ENCODE assay signal across 8 mouse cellular contexts in genomic region chr5:117414611-117415010, GRCm38 (mm10). TPM values are rescaled to one million over a fixed set of nuclear protein-coding genes. Genes with fewer than 3 reads are reported as not detected.
DNase-seq lines count a peak whose midpoint lies in the region; ATAC-seq and TF ChIP-seq lines count a peak whose summit lies in the region.

No protein-coding gene starts in this region.

- H3K4me2 ChIP-seq in lung, embryonic 16.5 days (ENCODE audit: low read depth, low read length): peak overlapping the region; percentile 68

- no peak for TF ChIP-seq POLR2A in olfactory bulb, adult 2 months (IDR thresholded peaks at IDR 0.05; ENCODE audit: insufficient read depth, low read depth, low read length)

- H3K27me3 ChIP-seq in lung, embryonic 16.5 days (ENCODE audit: control insufficient read depth, insufficient read depth, low read depth, low read length): peaks cover 37% of the 10 kb centered on the region

- no peak overlapping the region for H3K27ac ChIP-seq in lung, embryonic 16.5 days (ENCODE audit: low read length)
- H3K27ac ChIP-seq in olfactory bulb, adult 2 months (ENCODE audit: insufficient read depth, low read depth, low read length): peak overlapping the region; percentile 86

- DNase-seq in cerebellum, adult 11-12 months: peak; percentile 65
- DNase-seq in lung, postnatal 25 days (ENCODE audit: low spot score): no peak
- DNase-seq in left cerebral cortex, adult 8-10 months (ENCODE audit: low spot score in 2 of 2): peak; percentile 10 to 23

- no peaks in the 10 kb centered on the region; the same call in 1 of the 2 replicates for H3K9me3 ChIP-seq in lung, embryonic 16.5 days (ENCODE audit: control insufficient read depth, low read length)

- no peak for TF ChIP-seq CTCF in olfactory bulb, adult 2 months (IDR thresholded peaks at IDR 0.05; ENCODE audit: insufficient read depth, low read depth, low read length)

- 3% methylated on average over 10 of the region's 10 CpGs for WGBS in lung, embryonic 16.5 days
- 1% methylated on average over 10 of the region's 10 CpGs for WGBS in olfactory bulb, adult 2 months

- no peak overlapping the region for H3K9ac ChIP-seq in lung, embryonic 16.5 days (ENCODE audit: low read length)

- no peaks in the 10 kb centered on the region for H3K36me3 ChIP-seq in lung, embryonic 16.5 days (ENCODE audit: control insufficient read depth, insufficient read depth, low read length)

- no peak for ATAC-seq in cerebellum, adult (ENCODE audit: insufficient number of reproducible peaks, low FRiP score, low TSS enrichment)
- no peak for ATAC-seq in lung, embryonic 16.5 days (ENCODE audit: low read depth)
- ATAC-seq in megakaryocyte-erythroid progenitor cell, adult 5-6 weeks (replicated peaks; ENCODE audit: low FRiP score, low TSS enrichment, poor library complexity, severe bottlenecking): no peak
- ATAC-seq in frontal cortex, adult (ENCODE audit: low TSS enrichment): no peak

- peak overlapping the region; percentile 58 for H3K4me3 ChIP-seq in lung, embryonic 16.5 days (ENCODE audit: low read length)
- H3K4me3 ChIP-seq in olfactory bulb, adult 2 months (ENCODE audit: insufficient read depth, low read depth, low read length): peak overlapping the region; percentile 80

- peaks cover 6% of the 10 kb centered on the region; the same call in 1 of the 2 replicates for H3K4me1 ChIP-seq in lung, embryonic 16.5 days (replicated peaks; ENCODE audit: control insufficient read depth, insufficient read depth, low read length)
- peaks cover 9% of the 10 kb centered on the region for H3K4me1 ChIP-seq in olfactory bulb, adult 2 months (ENCODE audit: control insufficient read depth, insufficient read depth, low read length)

RNA-seq across cellular contexts. Expression of gene Ksr2, which starts 0.8 kb away (rescaled TPM):
- 0.09 and 0.30 TPM in 2 replicates for polyA plus RNA-seq in lung, embryonic 16.5 days (2015; fragmentation: Nextera tagmentation; extraction: Ambion mirVana)
- 10 to 100 TPM; 40.3 to 43.9 (median 41.3) TPM for total RNA-seq in left cerebral cortex, adult 8-10 months (2022)
- polyA plus RNA-seq in olfactory bulb, adult 2 months (2012; ENCODE audit: insufficient read depth, insufficient read length, low replicate concordance, missing spikeins): 57.9 TPM in 1 of 2 replicates, not detected in the other
- 0.25 TPM in 1 of 2 replicates, not detected in the other for total RNA-seq in megakaryocyte-erythroid progenitor cell, adult 5-6 weeks (2014; fragmentation: Nextera tagmentation)
- not detected in 2 replicates for total RNA-seq in megakaryocyte-erythroid progenitor cell, adult 5-6 weeks (2017)

RNA-seq across cellular contexts. Expression of gene Rfc5, which starts 25.8 kb away (rescaled TPM):
- 111 and 116 TPM in 2 replicates for polyA plus RNA-seq in lung, embryonic 16.5 days (2015; fragmentation: Nextera tagmentation; extraction: Ambion mirVana)
- 10 to 100 TPM; 11.6 to 18.0 (median 16.3) TPM for total RNA-seq in left cerebral cortex, adult 8-10 months (2022)
- not detected in 2 replicates for polyA plus RNA-seq in olfactory bulb, adult 2 months (2012; ENCODE audit: insufficient read depth, insufficient read length, low replicate concordance, missing spikeins)
- 65.5 and 93.1 TPM in 2 replicates for total RNA-seq in megakaryocyte-erythroid progenitor cell, adult 5-6 weeks (2014; fragmentation: Nextera tagmentation)
- 50.7 and 58.1 TPM in 2 replicates for total RNA-seq in megakaryocyte-erythroid progenitor cell, adult 5-6 weeks (2017)

RNA-seq across cellular contexts. Expression of gene Wsb2, which starts 57.5 kb away (rescaled TPM):
- 38.1 and 45.0 TPM in 2 replicates for polyA plus RNA-seq in lung, embryonic 16.5 days (2015; fragmentation: Nextera tagmentation; extraction: Ambion mirVana)
- total RNA-seq in left cerebral cortex, adult 8-10 months (2022): 100 to 1,000 TPM; 263 to 297 (median 279) TPM
- polyA plus RNA-seq in olfactory bulb, adult 2 months (2012; ENCODE audit: insufficient read depth, insufficient read length, low replicate concordance, missing spikeins): not detected in 2 replicates
- total RNA-seq in megakaryocyte-erythroid progenitor cell, adult 5-6 weeks (2014; fragmentation: Nextera tagmentation): 18.1 and 23.1 TPM in 2 replicates
- 18.9 and 87.8 TPM in 2 replicates for total RNA-seq in megakaryocyte-erythroid progenitor cell, adult 5-6 weeks (2017)

Comparison
In these comparisons a context has a peak if more than half of its experiments do, and no peak if none do; other contexts are left out.
1. RNA of gene Ksr2, which starts 0.8 kb away (total RNA-seq): 40.3 to 43.9 TPM in left cerebral cortex, adult 8-10 months; 0.25 TPM in megakaryocyte-erythroid progenitor cell, adult 5-6 weeks; every median in the first group is over 10 times any median in the second.